Mouse (Mus musculus): Measurements from ENCODE around the gene Nppa. TPM values are rescaled to one million over a fixed set of nuclear protein-coding genes. Genes with fewer than 3 reads are reported as not detected.
"Not testable (repeated sequence)": the region's sequence is repeated elsewhere in the genome, so short reads cannot be mapped to it uniquely, and the experiment has no call there.

Nppa gene
- total RNA-seq, 2 experiments from 2014 or later: 613 to 1,804 TPM

DNA sequence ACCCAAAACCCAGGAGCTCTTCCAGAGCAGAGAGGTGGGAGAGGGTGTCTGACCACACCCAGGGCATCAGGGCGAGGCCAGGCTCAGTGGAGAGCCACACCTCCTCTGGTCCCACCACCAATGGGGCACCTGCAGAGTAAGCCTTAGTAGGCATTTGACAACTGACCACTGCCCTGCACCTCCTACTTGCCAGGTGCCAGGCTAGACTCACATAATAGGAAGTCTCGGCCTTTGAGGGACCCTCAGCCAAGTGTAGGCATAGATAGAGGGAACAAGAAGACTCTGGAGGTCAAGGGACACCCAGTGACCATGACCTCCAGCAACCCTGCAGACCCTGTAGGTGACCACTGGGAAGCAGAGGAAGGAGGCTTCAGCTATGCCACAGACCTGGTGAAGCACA lies 43.6 kb downstream of the Nppa start:
- no peak for DNase-seq
- intact Hi-C loops (cut with DNase I): no loop called here

DNA sequence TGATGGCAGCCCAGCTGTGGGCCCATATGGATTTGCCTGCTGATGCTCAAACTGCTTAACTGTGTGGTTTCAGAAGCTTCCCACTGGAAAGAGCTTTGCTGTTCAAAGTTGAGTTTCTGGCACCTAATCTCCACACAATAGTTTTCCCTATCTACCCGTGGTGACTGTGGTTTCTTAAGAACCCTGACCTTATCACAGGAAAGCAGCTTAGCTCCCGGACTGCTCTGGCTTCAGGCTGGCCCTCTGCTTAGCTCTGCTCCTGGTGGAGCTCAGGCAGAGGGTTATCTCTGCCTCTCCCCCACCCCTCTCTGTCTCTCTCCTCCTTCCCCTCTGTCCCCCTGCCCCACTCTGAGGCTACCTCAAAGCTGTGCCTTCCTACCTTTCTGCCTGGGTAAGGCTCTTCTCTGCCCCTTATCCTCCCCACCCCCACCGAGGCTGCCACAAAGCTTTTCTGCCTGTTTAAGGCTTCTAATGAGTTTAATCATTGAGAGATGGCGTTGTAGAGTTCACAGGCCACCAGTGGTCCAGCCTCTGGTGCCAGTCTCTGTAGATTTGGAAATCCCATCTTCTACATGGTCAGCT lies 46.0 kb downstream of the Nppa start:
- DNase-seq: no peak
- intact Hi-C loops (cut with DNase I): no loop called here

DNA sequence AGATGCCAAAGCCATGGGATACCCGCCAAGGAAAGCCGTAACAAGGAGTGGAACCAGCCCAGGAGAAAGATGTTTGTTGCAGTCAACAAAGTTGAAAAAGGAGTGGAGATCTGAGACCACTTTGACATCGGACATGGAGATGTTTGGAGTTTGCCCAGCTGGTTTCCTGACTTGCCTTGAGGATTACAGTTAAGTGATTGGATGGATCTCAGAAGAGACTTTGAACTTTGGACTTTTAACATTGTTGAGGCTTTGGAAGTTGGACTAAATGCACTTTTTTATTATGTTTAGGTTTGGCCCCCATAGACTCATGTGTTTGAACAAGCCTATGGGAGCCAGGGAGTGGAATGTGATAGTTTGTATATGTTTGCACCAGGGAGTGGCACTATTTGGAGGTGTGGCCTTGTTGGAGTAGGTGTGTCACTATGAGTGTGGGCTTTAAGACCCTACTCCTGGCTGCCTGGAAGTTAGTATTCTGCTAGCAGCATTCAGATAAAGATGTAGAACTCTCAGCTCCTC lies 49.9 kb downstream of the Nppa start:
- intact Hi-C loops (cut with DNase I); DNase-seq: not testable (repeated sequence)

DNA sequence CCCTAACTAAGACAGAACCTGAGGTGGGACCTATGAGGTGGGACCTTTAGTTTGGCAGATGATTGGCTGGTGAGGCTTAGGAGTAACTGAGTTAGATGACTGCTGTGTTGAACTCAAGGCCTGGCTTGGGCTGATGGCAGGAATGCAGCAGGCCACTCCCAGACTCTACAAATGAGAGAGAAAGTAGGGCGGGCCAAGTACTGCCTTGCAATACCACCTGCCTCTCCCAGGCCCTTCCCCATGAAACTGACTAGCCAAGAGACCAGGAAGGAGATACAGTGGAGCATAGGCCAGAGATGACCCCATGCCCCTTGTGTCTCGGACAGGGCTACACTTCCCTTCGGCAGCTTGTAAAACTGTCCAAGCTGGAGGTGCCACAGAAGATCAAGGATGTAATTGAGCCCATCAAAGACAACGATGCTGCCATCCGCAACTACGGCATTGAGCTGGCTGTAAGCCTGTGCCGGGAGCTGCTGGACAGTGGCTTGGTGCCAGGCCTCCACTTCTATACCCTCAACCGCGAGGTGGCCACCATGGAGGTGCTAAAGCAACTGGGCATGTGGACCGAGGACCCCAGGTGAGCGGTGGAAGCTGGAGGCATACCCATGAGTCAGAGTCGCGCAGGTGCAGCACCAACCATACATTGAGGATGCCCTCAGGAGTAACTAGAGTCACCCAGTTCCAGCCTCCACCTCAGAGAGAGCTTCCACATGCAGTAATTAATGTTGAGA lies 50.7 kb downstream of the Nppa start:
- no peak for DNase-seq
- intact Hi-C loops (cut with DNase I): no loop called here

Other genes starting within 250 kb of the Nppa start
- gene Zfp984, start 190.9 kb upstream of the Nppa start, total RNA-seq (2021): 1 to 10 TPM; 3.4 to 5.2 TPM
- 10 to 100 TPM; 11.2 to 12.4 TPM for gene Zfp933, start 152.4 kb upstream of the Nppa start, total RNA-seq (2021)
- gene Miip, start 131.9 kb upstream of the Nppa start, total RNA-seq (2021): 10 to 100 TPM in 1 of 2 experiments, 1 to 10 TPM in 1; 8.8 to 12.4 TPM
- 10 to 100 TPM; 11.2 to 14.3 TPM for gene Fv1, start 131.7 kb upstream of the Nppa start, total RNA-seq (2021)
- gene Mfn2, start 96.0 kb upstream of the Nppa start, total RNA-seq (2021): 100 to 1,000 TPM; 583 to 610 TPM
- gene Plod1, start 64.0 kb upstream of the Nppa start, total RNA-seq (2021): 100 to 1,000 TPM in 1 of 2 experiments, 10 to 100 TPM in 1; 97.7 to 104 TPM
- 10 to 100 TPM; 47.0 to 49.5 TPM for gene 2510039O18Rik, start 59.8 kb upstream of the Nppa start, total RNA-seq (2021)
- gene Nppb, start 14.9 kb upstream of the Nppa start, total RNA-seq (2021): 100 to 1,000 TPM; 204 to 360 TPM
- gene Clcn6, start 38.1 kb downstream of the Nppa start, total RNA-seq (2021): 10 to 100 TPM; 11.0 to 14.6 TPM
- gene Mthfr, start 38.4 kb downstream of the Nppa start, total RNA-seq (2021): 10 to 100 TPM; 15.2 to 16.5 TPM
- gene Agtrap, start 87.3 kb downstream of the Nppa start, total RNA-seq (2021): 10 to 100 TPM; 33.6 to 37.0 TPM
- 10 to 100 TPM; 12.5 to 15.1 TPM for gene Mad2l2, start 129.7 kb downstream of the Nppa start, total RNA-seq (2021)
- gene Draxin, start 130.0 kb downstream of the Nppa start, total RNA-seq (2021): not detected
- gene Fbxo6, start 151.4 kb downstream of the Nppa start, total RNA-seq (2021): 10 to 100 TPM; 26.4 to 26.9 TPM
- 10 to 100 TPM; 11.2 to 11.8 TPM for gene Fbxo44, start 159.8 kb downstream of the Nppa start, total RNA-seq (2021)
- not detected for gene Fbxo2, start 159.9 kb downstream of the Nppa start, total RNA-seq (2021)

All from heart, postnatal 10 days (tissue).